Mouse (Mus musculus): ENCODE results near the gene Macf1. TPM values are rescaled to one million over a fixed set of nuclear protein-coding genes. Genes with fewer than 3 reads are reported as not detected.
A peak's percentile ranks its signal among the peaks of the same experiment; 100 is the strongest.

Macf1 gene
- polyA plus RNA-seq, 1 experiment from 2014 or later, result 82.6 TPM

- 74% methylated on average over 6 of the region's 6 CpGs for WGBS
- Histone ChIP-seq H3K4me3 (no peak overlapping the region), H3K27me3 (replicated peaks) (no peaks in the 10 kb centered on the region), H3K9ac (no peak overlapping the region), H3K4me1 (peaks cover 26% of the 10 kb centered on the region), H3K4me2 (no peak overlapping the region), H3K36me3 (replicated peaks) (no peaks in the 10 kb centered on the region), H3K27ac (no peak overlapping the region), H3K9me3 (no peaks in the 10 kb centered on the region)
- no peak for ATAC-seq (replicated peaks)
Measured at GRCm38 (mm10) chr4:123625332-123626072, 58.7 kb downstream of the Macf1 start.

DNA sequence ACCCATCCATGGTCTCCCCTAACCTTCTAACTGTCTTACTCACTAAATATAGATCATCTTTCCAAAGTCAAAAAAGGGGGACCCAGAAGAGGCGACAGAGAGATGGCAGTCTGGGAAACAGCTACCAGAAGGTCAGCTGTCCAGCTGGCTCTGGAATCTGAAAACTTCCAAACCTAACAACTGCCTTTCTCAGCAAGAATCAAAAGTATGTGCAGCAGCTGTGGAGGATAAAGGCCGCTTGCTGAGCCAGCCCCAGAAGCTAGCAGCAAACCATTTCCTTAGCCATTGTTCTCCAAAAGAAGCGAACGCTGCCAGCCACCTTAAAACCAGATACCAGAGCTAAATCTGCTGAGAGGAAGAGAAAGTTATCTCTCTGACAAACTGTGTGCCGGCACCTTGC, 59.7 kb downstream of the Macf1 start:
- H3K27me3 ChIP-seq (replicated peaks), result no peaks in the 10 kb centered on the region
- peaks cover 26% of the 10 kb centered on the region for H3K4me1 ChIP-seq
- H3K36me3 ChIP-seq (replicated peaks), result no peaks in the 10 kb centered on the region
- H3K27ac ChIP-seq, result no peak overlapping the region; the same call in 1 of the 2 replicates
- no peak for ATAC-seq (replicated peaks)
- no peak overlapping the region for H3K4me3 ChIP-seq
- H3K9ac ChIP-seq, result no peak overlapping the region
- 4% methylated on average over 5 of the region's 5 CpGs for WGBS
- no peaks in the 10 kb centered on the region for H3K9me3 ChIP-seq
- H3K4me2 ChIP-seq, result no peak overlapping the region

- Histone ChIP-seq H3K27me3 (replicated peaks) (no peaks in the 10 kb centered on the region), H3K36me3 (replicated peaks) (no peaks in the 10 kb centered on the region), H3K9ac (no peak overlapping the region), H3K4me3 (no peak overlapping the region), H3K4me1 (peaks cover 26% of the 10 kb centered on the region), H3K4me2 (no peak overlapping the region), H3K27ac (0 out of 2 replicates have a peak overlapping the region, but pooled peaks have one; percentile 14), H3K9me3 (no peaks in the 10 kb centered on the region)
- ATAC-seq (replicated peaks), result no peak
- 78% methylated on average over 5 of the region's 5 CpGs for WGBS
Measured at GRCm38 (mm10) chr4:123623742-123624151, 60.4 kb downstream of the Macf1 start.

DNA sequence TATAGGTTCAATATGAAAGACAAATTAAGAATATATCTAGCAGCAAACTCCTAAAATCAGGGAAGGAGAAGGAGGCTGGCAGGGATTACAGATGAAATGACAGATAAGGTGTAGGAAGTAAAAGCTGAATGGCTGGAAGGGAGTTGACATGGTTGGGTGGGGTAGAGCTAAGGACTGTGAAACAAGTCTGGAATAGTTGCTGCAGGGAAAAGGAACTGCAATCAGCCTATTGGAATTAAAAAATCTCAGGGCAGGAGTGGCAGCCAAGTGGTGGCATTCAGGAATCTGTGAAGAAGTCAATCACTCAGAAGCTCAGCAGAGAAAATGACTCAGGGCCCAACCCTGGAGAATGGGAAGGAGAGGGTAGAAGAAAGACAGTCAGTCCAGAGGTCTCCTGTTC, 62.4 kb downstream of the Macf1 start:
- Histone ChIP-seq H3K9me3 (no peaks in the 10 kb centered on the region), H3K4me2 (no peak overlapping the region), H3K27ac (no peak overlapping the region), H3K4me1 (peaks cover 34% of the 10 kb centered on the region), H3K36me3 (replicated peaks) (no peaks in the 10 kb centered on the region), H3K4me3 (no peak overlapping the region), H3K27me3 (replicated peaks) (no peaks in the 10 kb centered on the region), H3K9ac (no peak overlapping the region)
- ATAC-seq (replicated peaks), result no peak

DNA sequence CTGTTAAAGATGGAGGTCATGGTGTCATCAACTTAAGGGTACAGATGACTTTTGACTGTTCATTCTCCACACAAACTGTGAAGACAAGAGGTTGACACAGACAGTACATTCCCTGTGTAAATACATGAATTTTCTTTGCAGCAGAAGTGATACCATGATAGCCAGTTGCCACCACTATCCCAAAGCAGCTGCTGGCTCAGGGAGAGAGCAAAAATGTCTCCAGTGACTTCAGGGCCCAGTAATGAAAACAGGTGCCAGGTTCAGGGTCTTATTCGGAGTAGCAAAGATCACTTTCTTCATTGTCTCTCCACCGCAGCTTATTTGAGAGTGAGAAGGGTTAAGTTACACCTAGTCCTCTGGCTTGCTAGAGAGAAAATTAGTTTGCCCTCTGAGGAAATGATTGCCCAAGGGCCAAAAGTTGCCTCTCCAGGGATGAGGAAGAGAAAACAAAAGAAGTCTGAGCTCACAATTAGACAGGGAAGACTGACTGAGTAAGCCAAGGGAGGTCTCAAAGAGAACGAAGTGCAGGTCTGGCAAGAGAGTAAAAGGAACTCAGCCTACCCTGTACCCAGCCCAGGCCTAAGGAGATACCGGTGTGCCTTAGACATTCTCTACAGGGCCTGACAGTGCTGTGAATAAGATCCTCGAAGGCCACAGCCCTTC, 66.3 kb downstream of the Macf1 start:
- Histone ChIP-seq H3K9me3 (no peaks in the 10 kb centered on the region), H3K27me3 (replicated peaks) (no peaks in the 10 kb centered on the region), H3K4me3 (no peak overlapping the region), H3K4me2 (no peak overlapping the region), H3K9ac (no peak overlapping the region), H3K27ac (no peak overlapping the region), H3K4me1 (peaks cover 18% of the 10 kb centered on the region; the same call in 1 of the 2 replicates), H3K36me3 (replicated peaks) (no peaks in the 10 kb centered on the region)
- ATAC-seq (replicated peaks), result 0 out of 2 replicates have a peak, but pooled peaks have one; percentile 39
- 70% methylated on average over 5 of the region's 5 CpGs for WGBS

DNA sequence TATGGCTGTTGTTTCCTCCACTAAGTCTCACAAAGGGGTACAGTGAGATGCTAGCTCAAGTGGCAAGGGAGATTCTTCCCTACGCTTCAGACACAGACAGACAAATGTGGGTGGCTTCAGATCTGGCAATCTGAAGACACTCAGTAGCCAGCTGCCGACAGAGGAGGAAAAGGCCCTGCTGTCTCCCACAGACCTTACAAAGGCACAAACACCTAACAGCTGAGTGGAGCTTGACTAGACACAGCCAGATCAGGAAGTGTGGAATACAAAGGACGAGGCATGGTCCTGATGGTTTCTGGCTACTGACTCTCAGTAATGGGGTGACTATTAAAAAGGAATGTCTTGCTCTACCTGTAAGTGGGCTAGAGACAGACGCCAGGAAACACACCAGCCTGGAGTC, 67.2 kb downstream of the Macf1 start:
- peak overlapping the region; percentile 38 for H3K27ac ChIP-seq
- H3K4me2 ChIP-seq, result no peak overlapping the region
- no peaks in the 10 kb centered on the region for H3K27me3 ChIP-seq (replicated peaks)
- no peaks in the 10 kb centered on the region for H3K9me3 ChIP-seq
- H3K36me3 ChIP-seq (replicated peaks), result no peaks in the 10 kb centered on the region
- H3K4me1 ChIP-seq, result peaks cover 22% of the 10 kb centered on the region; the same call in 1 of the 2 replicates
- 60% methylated on average over 4 of the region's 4 CpGs for WGBS
- H3K4me3 ChIP-seq, result no peak overlapping the region
- no peak overlapping the region for H3K9ac ChIP-seq
- ATAC-seq (replicated peaks), result no peak

DNA sequence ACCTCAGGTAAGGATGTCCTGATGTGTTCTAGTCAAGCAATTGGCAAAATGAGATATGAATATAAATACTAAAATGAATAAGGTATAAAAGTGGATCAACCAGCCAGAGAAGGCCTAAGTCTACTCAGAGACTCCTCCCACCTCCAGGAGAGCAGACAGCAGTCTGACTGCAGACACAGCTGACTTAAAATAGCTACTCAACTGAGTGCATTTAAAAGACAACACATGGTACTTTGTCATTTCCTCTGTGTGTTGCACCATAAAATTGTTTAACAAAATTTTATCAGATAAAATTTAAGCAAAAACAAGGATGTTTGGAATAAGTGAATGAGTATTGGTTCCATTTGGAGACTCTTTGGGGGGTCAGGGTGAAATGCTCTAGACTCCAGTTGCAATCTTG, 67.7 kb downstream of the Macf1 start:
- H3K27me3 ChIP-seq (replicated peaks), result no peaks in the 10 kb centered on the region
- H3K36me3 ChIP-seq (replicated peaks), result no peaks in the 10 kb centered on the region
- H3K9ac ChIP-seq, result no peak overlapping the region
- H3K27ac ChIP-seq, result peak overlapping the region; percentile 38; the same call in 1 of the 2 replicates
- H3K9me3 ChIP-seq, result no peaks in the 10 kb centered on the region
- no peak overlapping the region for H3K4me3 ChIP-seq
- H3K4me2 ChIP-seq, result no peak overlapping the region
- ATAC-seq (replicated peaks), result no peak
- H3K4me1 ChIP-seq, result peaks cover 22% of the 10 kb centered on the region; the same call in 1 of the 2 replicates

DNA sequence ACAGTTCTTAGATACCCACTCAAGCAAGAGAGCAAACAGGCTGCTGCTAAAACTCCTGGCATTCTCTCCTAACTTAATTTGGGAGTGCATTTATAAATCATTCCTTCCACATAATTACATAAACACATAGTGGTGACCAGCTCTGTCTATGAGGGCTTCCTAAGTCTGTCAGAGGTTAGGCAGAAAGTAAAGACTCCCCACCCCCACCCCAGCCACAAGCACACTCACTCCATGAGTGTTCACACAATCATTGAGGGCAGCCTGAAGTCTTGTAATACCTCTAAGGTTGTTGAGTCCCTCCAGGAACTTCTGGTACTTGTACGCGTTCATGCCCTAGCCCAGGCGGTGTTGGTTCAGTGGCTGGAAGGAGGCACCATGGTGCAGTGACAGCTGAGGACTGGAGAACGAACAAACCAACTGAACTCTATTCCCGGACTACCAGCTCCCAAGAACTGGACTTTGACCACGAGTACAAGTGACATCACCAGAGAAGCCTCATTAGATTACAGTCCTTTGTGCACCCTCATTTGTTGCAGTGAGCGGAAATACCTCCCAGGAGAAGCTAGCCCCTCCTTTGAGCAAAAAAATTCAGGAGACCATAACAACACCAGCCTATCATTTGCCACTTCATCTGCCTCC, 70.7 kb downstream of the Macf1 start:
- Histone ChIP-seq H3K9ac (no peak overlapping the region), H3K4me1 (peaks cover 22% of the 10 kb centered on the region; the same call in 1 of the 2 replicates), H3K27ac (no peak overlapping the region), H3K36me3 (replicated peaks) (no peaks in the 10 kb centered on the region), H3K27me3 (replicated peaks) (no peaks in the 10 kb centered on the region), H3K4me3 (no peak overlapping the region), H3K9me3 (no peaks in the 10 kb centered on the region), H3K4me2 (no peak overlapping the region)
- WGBS, result 66% methylated on average over 7 of the region's 7 CpGs
- no peak for ATAC-seq (replicated peaks)

DNA sequence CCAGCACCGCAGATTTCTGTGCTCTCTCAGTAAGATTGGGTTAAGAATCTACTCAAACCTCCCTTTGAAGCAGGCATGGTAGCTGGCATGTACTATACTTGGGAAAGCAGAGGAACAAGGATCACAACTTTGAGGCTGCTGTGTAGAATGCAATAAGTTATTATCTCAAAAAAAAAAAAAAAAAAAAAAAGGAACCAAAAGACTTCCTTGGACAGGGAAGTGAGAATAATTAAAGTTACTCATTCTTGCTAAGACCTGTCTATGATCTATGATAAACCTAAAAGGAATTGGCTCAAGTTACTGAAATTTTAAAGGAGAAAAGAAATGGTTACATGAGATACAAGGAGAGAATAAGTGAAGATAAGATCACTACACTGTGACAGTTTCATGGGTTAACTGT, 72.2 kb downstream of the Macf1 start:
- H3K27ac ChIP-seq, result no peak overlapping the region
- no peak overlapping the region for H3K4me3 ChIP-seq
- 90% methylated on average over 1 of the region's 1 CpGs for WGBS
- no peaks in the 10 kb centered on the region for H3K27me3 ChIP-seq (replicated peaks)
- no peak overlapping the region for H3K4me2 ChIP-seq
- no peaks in the 10 kb centered on the region for H3K36me3 ChIP-seq (replicated peaks)
- ATAC-seq (replicated peaks), result no peak
- H3K9ac ChIP-seq, result no peak overlapping the region
- H3K4me1 ChIP-seq, result peaks cover 10% of the 10 kb centered on the region; the same call in 1 of the 2 replicates
- H3K9me3 ChIP-seq, result no peaks in the 10 kb centered on the region

GRCm38 (mm10) chr4:123611241-123611640, 72.9 kb downstream of the Macf1 start:
- Histone ChIP-seq H3K4me2 (no peak overlapping the region), H3K36me3 (replicated peaks) (no peaks in the 10 kb centered on the region), H3K4me3 (no peak overlapping the region), H3K9ac (no peak overlapping the region), H3K9me3 (no peaks in the 10 kb centered on the region), H3K4me1 (peaks cover 10% of the 10 kb centered on the region; the same call in 1 of the 2 replicates), H3K27me3 (replicated peaks) (no peaks in the 10 kb centered on the region), H3K27ac (no peak overlapping the region)
- WGBS, result 87% methylated on average over 2 of the region's 2 CpGs
- no peak for ATAC-seq (replicated peaks)

DNA sequence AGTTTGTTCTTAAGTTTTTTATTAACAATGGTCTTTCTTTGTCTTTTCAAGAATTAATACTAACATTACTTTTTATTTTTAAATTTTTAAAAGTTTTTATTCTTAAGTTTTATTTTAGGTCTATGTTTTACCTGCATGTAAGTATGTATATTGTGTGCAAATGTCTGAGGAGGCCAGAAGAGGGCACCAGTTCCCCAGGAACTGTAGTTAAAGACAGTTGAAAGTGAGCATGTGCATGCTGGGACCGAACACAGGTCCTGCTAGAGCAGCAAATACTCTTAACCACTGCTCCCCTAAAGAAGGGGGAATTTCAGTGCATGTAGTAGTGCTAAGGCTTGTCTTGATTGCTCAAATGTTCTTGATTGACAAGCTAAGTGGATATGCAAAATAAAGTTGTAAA, 77.0 kb downstream of the Macf1 start:
- ATAC-seq (replicated peaks), result no peak
- no peak overlapping the region for H3K4me2 ChIP-seq
- no peak overlapping the region for H3K27ac ChIP-seq
- no peak overlapping the region for H3K9ac ChIP-seq
- no peaks in the 10 kb centered on the region for H3K9me3 ChIP-seq
- no peaks in the 10 kb centered on the region for H3K27me3 ChIP-seq (replicated peaks)
- H3K4me3 ChIP-seq, result no peak overlapping the region
- no peaks in the 10 kb centered on the region for H3K36me3 ChIP-seq (replicated peaks)
- WGBS, result 90% methylated on average over 1 of the region's 1 CpGs
- 0 out of 2 replicates have a peak, but pooled peaks cover 10% of the 10 kb centered on the region for H3K4me1 ChIP-seq

DNA sequence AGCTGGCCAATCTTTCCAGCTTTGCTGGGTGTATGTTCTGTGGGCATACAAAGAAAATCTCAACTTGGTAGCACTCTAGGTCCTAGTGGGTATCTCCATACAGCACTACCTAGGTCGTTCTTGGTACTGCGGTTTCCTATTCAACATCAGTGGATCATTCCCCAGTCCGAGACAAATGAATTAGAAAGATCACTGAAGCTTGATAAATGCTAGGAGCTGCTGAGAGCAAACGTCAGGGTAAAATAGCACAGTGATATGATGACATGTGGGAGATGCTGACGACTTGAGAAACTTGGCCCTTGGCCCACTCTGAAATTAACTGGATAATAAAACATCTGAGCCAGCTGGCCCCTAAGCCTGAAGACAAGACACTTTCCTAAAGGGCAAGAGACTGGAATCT, 78.2 kb downstream of the Macf1 start:
- no peaks in the 10 kb centered on the region for H3K27me3 ChIP-seq (replicated peaks)
- H3K4me3 ChIP-seq, result no peak overlapping the region
- H3K9me3 ChIP-seq, result no peaks in the 10 kb centered on the region
- no peak overlapping the region for H3K4me2 ChIP-seq
- WGBS, result 41% methylated on average over 5 of the region's 5 CpGs
- no peak for ATAC-seq (replicated peaks)
- no peak overlapping the region for H3K27ac ChIP-seq
- 0 out of 2 replicates have a peak, but pooled peaks cover 10% of the 10 kb centered on the region for H3K4me1 ChIP-seq
- H3K36me3 ChIP-seq (replicated peaks), result no peaks in the 10 kb centered on the region
- H3K9ac ChIP-seq, result no peak overlapping the region

Data from midbrain, embryonic 15.5 days (tissue).